Mouse (Mus musculus): Measurements from ENCODE around the gene Zfp750. TPM values are rescaled to one million over a fixed set of nuclear protein-coding genes. Genes with fewer than 3 reads are reported as not detected.

Zfp750 gene
- polyA plus RNA-seq, 1 experiment, result not detected

DNA sequence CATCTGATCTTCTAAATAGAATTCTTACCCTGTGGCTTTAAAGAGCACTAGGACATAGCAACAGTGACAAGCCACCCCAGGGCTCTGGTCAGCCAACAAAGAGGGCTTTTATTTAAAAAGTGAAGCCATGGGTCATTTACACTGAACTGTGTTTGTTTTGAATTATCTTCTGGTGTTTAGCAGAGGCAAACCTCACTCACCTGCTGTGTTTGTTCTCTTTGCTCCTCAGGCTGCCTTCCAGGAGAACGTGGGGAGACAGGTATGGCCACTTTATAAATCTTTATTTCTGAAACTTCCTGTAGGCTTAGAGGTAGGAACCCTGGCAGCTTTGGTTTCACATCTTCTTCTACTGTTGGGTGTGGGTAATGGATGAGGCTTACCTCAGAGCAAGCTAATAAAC, 37.6 kb upstream of the Zfp750 start:
- H3K4me1 ChIP-seq (ENCODE audit: control insufficient read depth, insufficient read depth, insufficient read length, low read length), result peaks cover 8% of the 10 kb centered on the region
- TF ChIP-seq CTCF (IDR thresholded peaks at IDR 0.05; ENCODE audit: extremely low read depth, insufficient read length, insufficient replicate concordance, low read depth, low read length), result no peak
- no peak for TF ChIP-seq POLR2A (IDR thresholded peaks at IDR 0.05; ENCODE audit: low read depth, low read length)
- WGBS, result 32% methylated on average over 1 of the region's 1 CpGs
- H3K27ac ChIP-seq (ENCODE audit: insufficient read depth, low read depth, low read length), result no peak overlapping the region
- H3K4me3 ChIP-seq (ENCODE audit: low read depth, low read length), result no peak overlapping the region
- H3K27me3 ChIP-seq (ENCODE audit: control insufficient read depth, insufficient read depth, low read length), result no peaks in the 10 kb centered on the region
- H3K36me3 ChIP-seq (ENCODE audit: control insufficient read depth, insufficient read depth, low read length), result peaks cover 7% of the 10 kb centered on the region

DNA sequence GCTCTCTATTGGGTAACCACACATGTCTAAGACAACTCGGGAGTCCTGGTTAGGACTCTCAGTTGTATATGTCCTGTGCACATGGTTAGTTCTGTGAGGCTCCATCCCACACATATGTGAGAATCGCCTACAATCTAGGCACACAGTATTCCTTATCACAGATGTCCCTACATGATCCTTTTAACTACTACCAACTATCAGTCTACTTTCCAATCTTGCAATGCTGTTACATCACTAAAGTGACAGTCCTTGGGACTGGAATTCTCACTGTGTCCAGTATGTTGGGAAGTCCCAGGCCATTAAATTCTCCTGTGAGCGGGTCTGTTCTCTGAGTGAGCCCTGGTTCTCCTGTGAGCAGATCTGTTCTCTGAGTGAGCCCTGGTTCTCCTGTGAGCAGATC, 34.3 kb upstream of the Zfp750 start:
- peaks cover 31% of the 10 kb centered on the region for H3K4me1 ChIP-seq (ENCODE audit: control insufficient read depth, insufficient read depth, insufficient read length, low read length)

GRCm38 (mm10) chr11:121552846-121553457, 33.8 kb upstream of the Zfp750 start:
- H3K4me1 ChIP-seq (ENCODE audit: control insufficient read depth, insufficient read depth, insufficient read length, low read length), result peaks cover 36% of the 10 kb centered on the region
- H3K27ac ChIP-seq (ENCODE audit: insufficient read depth, low read depth, low read length), result no peak overlapping the region
- H3K4me3 ChIP-seq (ENCODE audit: low read depth, low read length), result no peak overlapping the region
- no peaks in the 10 kb centered on the region for H3K27me3 ChIP-seq (ENCODE audit: control insufficient read depth, insufficient read depth, low read length)
- H3K36me3 ChIP-seq (ENCODE audit: control insufficient read depth, insufficient read depth, low read length), result no peaks in the 10 kb centered on the region; the same call in none of the 2 replicates
- TF ChIP-seq CTCF (IDR thresholded peaks at IDR 0.05; ENCODE audit: extremely low read depth, insufficient read length, insufficient replicate concordance, low read depth, low read length), result no peak
- TF ChIP-seq POLR2A (IDR thresholded peaks at IDR 0.05; ENCODE audit: low read depth, low read length), result no peak
- 89% methylated on average over 7 of the region's 7 CpGs for WGBS

More for the DNA sequence above, 34.3 kb upstream of the Zfp750 start:
- WGBS, result 97% methylated on average over 3 of the region's 3 CpGs
- no peak overlapping the region for H3K4me3 ChIP-seq (ENCODE audit: low read depth, low read length)
- H3K36me3 ChIP-seq (ENCODE audit: control insufficient read depth, insufficient read depth, low read length), result no peaks in the 10 kb centered on the region; the same call in none of the 2 replicates
- H3K27me3 ChIP-seq (ENCODE audit: control insufficient read depth, insufficient read depth, low read length), result no peaks in the 10 kb centered on the region
- H3K27ac ChIP-seq (ENCODE audit: insufficient read depth, low read depth, low read length), result no peak overlapping the region
- TF ChIP-seq CTCF (IDR thresholded peaks at IDR 0.05; ENCODE audit: extremely low read depth, insufficient read length, insufficient replicate concordance, low read depth, low read length) (no peak), POLR2A (IDR thresholded peaks at IDR 0.05; ENCODE audit: low read depth, low read length) (no peak)

- Histone ChIP-seq H3K4me3 (ENCODE audit: low read depth, low read length) (no peak overlapping the region), H3K27me3 (ENCODE audit: control insufficient read depth, insufficient read depth, low read length) (no peaks in the 10 kb centered on the region), H3K36me3 (ENCODE audit: control insufficient read depth, insufficient read depth, low read length) (no peaks in the 10 kb centered on the region; the same call in 1 of the 2 replicates), H3K4me1 (ENCODE audit: control insufficient read depth, insufficient read depth, insufficient read length, low read length) (peaks cover 41% of the 10 kb centered on the region), H3K27ac (ENCODE audit: insufficient read depth, low read depth, low read length) (0 out of 2 replicates have a peak overlapping the region, but pooled peaks have one; percentile 20)
- 62% methylated on average over 4 of the region's 4 CpGs for WGBS
- TF ChIP-seq POLR2A (IDR thresholded peaks at IDR 0.05; ENCODE audit: low read depth, low read length) (no peak), CTCF (IDR thresholded peaks at IDR 0.05; ENCODE audit: extremely low read depth, insufficient read length, insufficient replicate concordance, low read depth, low read length) (no peak)
Observed at GRCm38 (mm10) chr11:121552167-121552566, 33.0 kb upstream of the Zfp750 start.

DNA sequence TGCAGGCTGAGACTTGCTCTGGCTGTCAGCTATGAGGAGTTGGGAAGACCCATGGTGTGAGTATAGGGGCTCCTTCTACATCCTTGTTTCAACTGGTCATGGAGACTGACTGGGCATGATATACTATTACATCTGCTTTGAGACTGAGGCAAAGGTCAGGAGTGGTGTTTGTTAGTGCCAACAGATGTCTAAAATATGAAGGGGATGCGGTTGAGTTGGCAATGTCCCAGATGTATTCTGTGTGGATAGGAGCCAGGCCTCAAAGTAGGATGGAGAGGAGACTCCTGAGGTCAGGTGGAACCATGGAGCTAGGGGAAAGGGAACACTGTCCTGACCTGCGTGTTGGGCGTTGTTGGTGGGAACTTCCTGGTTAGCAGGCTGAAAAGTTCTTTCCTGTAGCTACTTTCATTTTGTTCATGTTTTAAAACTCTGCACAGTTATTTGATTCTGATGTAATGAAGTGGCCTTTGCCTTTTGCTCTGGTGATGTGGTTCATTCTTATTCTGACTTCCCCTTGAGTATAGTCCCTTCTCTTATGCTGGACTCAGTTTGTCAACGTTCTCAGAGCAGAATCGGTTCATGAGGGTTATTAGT, 32.2 kb upstream of the Zfp750 start:
- H3K27ac ChIP-seq (ENCODE audit: insufficient read depth, low read depth, low read length), result peak overlapping the region; percentile 85
- no peak for TF ChIP-seq CTCF (IDR thresholded peaks at IDR 0.05; ENCODE audit: extremely low read depth, insufficient read length, insufficient replicate concordance, low read depth, low read length)
- TF ChIP-seq POLR2A (IDR thresholded peaks at IDR 0.05; ENCODE audit: low read depth, low read length), result no peak

DNA sequence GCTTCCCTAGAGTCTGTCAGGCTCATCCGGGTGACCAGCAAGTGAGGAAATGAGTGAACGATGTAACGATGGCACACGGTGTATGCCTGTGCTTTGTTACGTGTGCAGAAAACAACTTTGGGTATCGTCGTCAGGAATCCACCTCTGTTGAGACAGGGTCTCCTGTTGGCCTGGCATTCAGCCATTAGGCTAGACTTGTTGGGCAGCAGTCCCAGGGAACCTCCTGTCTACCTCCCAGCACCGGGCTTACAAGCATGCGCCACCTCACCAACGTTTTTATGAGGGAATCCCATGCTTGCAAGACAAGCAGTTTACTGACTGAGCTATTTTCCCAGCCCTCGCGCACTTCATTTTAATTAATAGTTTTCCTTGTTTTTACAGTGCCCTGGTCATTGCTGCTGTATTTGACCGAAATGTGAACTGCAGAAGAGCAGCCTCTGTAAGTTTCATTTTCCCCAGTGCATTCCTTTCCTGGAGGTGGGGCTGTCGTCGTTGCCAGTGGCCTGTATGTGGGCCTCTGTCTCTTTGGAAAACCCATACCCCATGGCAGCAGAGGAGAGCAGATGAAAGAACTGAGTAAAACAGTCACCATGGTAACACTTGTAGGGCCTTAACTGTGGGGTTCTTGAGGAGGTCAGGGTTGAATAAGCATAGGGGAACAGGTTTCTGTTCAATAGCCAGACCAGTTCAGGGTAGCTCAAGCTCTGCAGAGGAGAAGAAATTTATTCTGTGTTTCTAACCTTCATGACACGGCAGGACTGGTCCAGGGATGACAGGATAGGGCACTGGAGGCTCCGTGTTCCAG, 30.9 kb upstream of the Zfp750 start:
- 27% methylated on average over 17 of the region's 17 CpGs for WGBS
- Histone ChIP-seq H3K4me1 (ENCODE audit: control insufficient read depth, insufficient read depth, insufficient read length, low read length) (peaks cover 49% of the 10 kb centered on the region), H3K27me3 (ENCODE audit: control insufficient read depth, insufficient read depth, low read length) (no peaks in the 10 kb centered on the region), H3K27ac (ENCODE audit: insufficient read depth, low read depth, low read length) (peak overlapping the region; percentile 85), H3K4me3 (ENCODE audit: low read depth, low read length) (0 out of 2 replicates have a peak overlapping the region, but pooled peaks have one; percentile 2), H3K36me3 (ENCODE audit: control insufficient read depth, insufficient read depth, low read length) (no peaks in the 10 kb centered on the region)
- TF ChIP-seq POLR2A (IDR thresholded peaks at IDR 0.05; ENCODE audit: low read depth, low read length) (no peak), CTCF (IDR thresholded peaks at IDR 0.05; ENCODE audit: extremely low read depth, insufficient read length, insufficient replicate concordance, low read depth, low read length) (no peak)

More for the DNA sequence above, 32.2 kb upstream of the Zfp750 start:
- Histone ChIP-seq H3K36me3 (ENCODE audit: control insufficient read depth, insufficient read depth, low read length) (no peaks in the 10 kb centered on the region), H3K4me3 (ENCODE audit: low read depth, low read length) (no peak overlapping the region), H3K4me1 (ENCODE audit: control insufficient read depth, insufficient read depth, insufficient read length, low read length) (peaks cover 44% of the 10 kb centered on the region), H3K27me3 (ENCODE audit: control insufficient read depth, insufficient read depth, low read length) (no peaks in the 10 kb centered on the region)
- 19% methylated on average over 5 of the region's 5 CpGs for WGBS

All from small intestine, adult 2 months (tissue).